Mouse (Mus musculus) left cerebral cortex, adult 6 months (tissue): ENCODE data around the gene Ormdl2. TPM values are rescaled to one million over a fixed set of nuclear protein-coding genes. Genes with fewer than 3 reads are reported as not detected.

ENCODE experiments used
- long read RNA-seq, 2 experiments: library from polyadenylated mRNA; unstranded; transcript quantifications; one replicate each; pipeline ENCODE4 v2.0.0; 2019 to 2020
- polyA plus RNA-seq: library from polyadenylated mRNA; unstranded; fragments of <200 nt; fragmentation: Nextera tagmentation; gene quantifications from 2 replicates; pipeline ENCODE4 v1.2.3, GENCODE M21; 2021

Ormdl2 gene
- 21.7 and 22.4 TPM in 2 replicates for polyA plus RNA-seq
- long read RNA-seq, experiment 1, transcript Ormdl2-201 (4 exons, 1,573 nt): major isoform, 13 of 31 reads
- long read RNA-seq, experiment 1, transcript Ormdl2-204 (4 exons, 724 nt): minor isoform, 9 of 31 reads
- long read RNA-seq, experiment 1, partial matches to known transcripts: 1 of 31 reads
- long read RNA-seq, experiment 1, other reads (novel, unspliced or antisense): 5 of 31 reads
- long read RNA-seq, experiment 2, transcript Ormdl2-204 (4 exons, 724 nt): major isoform, 13 of 26 reads
- long read RNA-seq, experiment 2, transcript Ormdl2-201 (4 exons, 1,573 nt): minor isoform, 10 of 26 reads
- long read RNA-seq, experiment 2, partial matches to known transcripts: 1 of 26 reads
- long read RNA-seq, experiment 2, other reads (novel, unspliced or antisense): 1 of 26 reads

DNA sequence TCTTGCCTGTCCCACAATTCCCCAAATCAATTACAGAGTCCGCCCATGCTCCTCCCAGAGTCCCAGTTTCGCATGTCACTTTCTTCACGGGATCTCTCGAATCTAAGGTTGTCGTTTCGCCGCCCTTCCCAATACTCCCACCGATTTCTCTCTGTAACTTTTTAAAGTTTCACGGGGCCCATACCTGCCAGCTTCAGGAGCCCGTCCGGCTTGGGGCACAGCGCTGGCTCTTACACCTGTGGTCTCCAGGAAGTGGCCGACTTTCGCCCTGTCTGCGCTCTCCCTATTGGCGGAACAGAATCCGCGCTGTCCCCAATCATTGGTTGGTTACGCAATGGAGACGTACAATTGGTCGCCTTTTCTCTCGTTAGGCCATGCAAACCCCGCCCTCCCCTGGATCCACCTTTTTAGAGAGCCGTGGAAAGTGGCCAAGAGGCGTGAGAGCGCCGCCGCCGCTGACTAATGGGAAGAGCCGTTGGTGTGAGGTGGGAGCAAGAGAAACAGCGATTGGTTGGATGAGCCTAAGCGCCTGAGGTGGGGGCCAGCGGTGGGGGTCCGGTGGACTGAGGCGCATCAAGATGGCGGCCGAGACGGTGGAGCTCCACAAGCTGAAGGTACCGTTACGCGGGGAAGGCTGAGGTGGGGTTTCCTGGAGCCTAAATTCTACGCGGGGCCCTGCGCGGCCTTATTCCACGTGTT is at the start of gene Ormdl2:
Gene Ormdl2, minus strand, starts transcription at position 288 of the 699 bp plus-strand sequence.

DNA sequence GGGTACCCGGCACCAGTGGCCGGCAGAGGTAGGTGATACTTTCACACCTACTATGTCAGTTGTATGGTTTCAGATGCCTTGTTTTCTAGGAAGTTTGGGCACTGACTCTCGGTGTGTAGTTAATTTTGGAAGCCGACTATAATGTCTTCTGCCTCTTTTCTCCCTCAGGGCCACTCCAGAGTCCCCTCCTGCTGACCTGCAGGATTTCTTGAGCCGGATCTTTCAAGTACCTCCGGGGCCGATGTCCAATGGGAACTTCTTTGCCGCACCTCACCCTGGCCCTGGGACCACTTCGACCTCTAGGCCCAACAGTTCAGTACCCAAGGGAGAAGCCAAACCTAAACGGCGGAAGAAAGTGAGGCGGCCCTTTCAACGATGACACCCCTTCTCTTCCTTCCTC is 4.4 kb downstream of the Ormdl2 start, which contains the start of gene Sarnp:
Gene Sarnp, plus strand, starts transcription at position 301 of the 400 bp plus-strand sequence.

DNA sequence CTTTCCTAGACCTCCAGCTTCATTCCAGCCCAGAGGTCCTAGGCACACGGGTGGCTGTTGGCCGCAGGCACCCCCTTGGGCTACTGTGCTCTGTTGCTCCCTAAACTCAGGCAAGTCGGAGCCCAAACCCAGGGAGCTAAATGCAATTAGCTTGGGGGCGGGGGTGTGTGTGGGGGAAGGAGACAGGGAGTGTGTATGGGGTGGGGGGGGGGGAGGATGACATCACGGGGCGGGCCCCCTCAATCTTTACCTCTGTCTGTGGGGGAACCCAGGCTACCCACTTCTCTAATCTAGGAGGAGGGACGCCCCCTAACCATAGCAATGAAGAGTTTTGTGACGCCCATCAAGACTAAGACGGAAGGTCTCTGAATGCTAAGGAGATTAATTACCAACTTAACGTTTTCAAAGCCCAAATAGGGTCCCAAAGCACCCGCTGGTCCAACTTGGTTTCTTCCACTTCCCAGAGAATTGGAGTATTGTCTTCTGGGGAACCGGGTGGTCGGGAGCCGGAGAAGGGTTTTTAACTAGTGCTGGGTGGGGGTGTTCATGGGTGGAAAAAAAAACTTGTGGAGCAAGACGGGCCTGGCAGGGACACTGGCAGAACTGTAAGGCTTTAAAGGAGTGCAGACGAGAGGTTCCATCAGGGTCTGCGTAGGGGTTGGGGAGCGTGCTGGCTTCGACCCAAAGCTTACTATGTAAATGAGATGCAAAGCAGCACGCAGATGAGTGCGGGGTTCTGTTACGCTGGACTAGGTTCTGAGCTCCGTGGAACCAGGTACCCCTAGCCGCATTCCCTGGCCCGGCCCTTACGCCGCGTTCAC is 17.0 kb downstream of the Ormdl2 start, which contains the start of gene Tmem198b:
Gene Tmem198b, minus strand, starts transcription at position 100 of the 821 bp plus-strand sequence.

DNA sequence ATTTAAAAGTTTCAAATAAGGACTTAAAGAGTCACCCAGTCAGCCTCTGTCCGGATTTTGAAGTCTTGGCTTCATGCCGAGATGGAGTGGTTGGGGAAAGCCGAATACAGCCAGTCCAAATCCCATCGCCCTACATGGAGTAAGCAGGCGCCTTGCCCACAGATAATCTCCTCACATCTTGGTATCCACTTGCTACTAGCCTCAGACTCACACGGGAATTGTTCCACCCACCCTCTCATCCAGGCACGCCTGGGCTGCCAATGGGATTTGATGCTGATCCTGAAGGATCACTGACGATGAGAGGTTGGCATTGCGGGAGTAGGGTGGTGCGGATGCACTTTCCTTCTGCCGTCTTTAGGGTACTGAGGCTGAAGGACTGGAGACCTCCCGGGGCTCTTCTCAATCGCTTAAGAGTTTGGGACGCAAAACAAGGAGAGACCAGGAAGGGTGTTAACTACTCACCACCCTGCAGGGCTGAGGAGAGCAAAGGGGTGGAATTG is 17.6 kb downstream of the Ormdl2 start, which contains the start of gene Dnajc14:
Gene Dnajc14, plus strand, starts transcription at position 292 of the 500 bp plus-strand sequence.

DNA sequence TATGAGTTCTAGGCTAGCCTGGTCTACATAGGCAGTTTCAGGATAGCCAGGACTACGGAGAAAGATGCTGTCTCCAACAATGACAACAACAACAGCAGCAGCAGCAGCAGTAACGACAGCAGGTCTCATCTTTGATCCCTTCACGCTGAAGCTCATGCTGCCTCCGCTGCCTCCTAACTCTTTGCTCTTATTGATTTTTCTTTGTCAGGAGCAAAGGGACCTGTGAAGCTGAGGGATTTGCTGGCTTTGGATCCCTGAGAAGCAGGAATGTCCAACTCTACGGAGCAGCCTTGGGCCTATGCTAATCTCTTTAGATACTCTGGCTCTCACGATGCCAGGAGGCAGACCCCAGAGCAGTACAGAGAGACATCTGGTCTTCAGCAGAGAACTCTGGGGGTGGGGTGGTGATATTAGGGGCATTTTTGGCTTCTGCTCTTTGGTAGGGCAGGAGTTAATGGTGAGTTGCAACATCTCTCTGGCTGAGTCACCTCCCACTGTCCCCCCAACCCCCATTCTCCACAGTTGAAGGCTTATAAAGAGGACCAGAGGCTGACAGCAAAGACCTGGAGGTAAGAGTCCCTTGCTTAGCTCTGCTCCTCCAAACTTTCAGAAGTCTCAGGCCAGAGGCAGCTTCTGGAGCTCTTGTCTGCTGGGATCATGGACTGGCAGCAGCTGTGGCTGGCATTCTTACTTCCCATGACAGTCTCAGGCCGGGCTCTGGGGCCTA is 30.9 kb downstream of the Ormdl2 start, which contains the start of gene Mmp19:
Gene Mmp19, plus strand, starts transcription at position 513 of the 727 bp plus-strand sequence.

Other genes with a start within 250 kb of the Ormdl2 start
- gene Erbb3, start 232.0 kb downstream of the Ormdl2 start, polyA plus RNA-seq: 1.4 and 1.7 TPM in 2 replicates
- 1,144 and 1,161 TPM in 2 replicates for gene Rps26, start 194.9 kb downstream of the Ormdl2 start, polyA plus RNA-seq
- gene Ikzf4, start 175.7 kb downstream of the Ormdl2 start, polyA plus RNA-seq: 3.2 and 6.0 TPM in 2 replicates
- gene Suox, start 147.6 kb downstream of the Ormdl2 start, polyA plus RNA-seq: 7.3 and 7.4 TPM in 2 replicates
- 45.1 and 76.1 TPM in 2 replicates for gene Rab5b, start 125.4 kb downstream of the Ormdl2 start, polyA plus RNA-seq
- gene Pmel, start 117.5 kb downstream of the Ormdl2 start, polyA plus RNA-seq: 0.31 and 0.96 TPM in 2 replicates
- 1.3 TPM in 2 replicates for gene Cdk2, start 116.6 kb downstream of the Ormdl2 start, polyA plus RNA-seq
- 4.4 and 4.6 TPM in 2 replicates for gene Dgka, start 76.8 kb downstream of the Ormdl2 start, polyA plus RNA-seq
- gene Pym1, start 73.8 kb downstream of the Ormdl2 start, polyA plus RNA-seq: 6.4 and 11.2 TPM in 2 replicates
- 0.12 and 0.13 TPM in 2 replicates for gene Mmp19, start 30.7 kb downstream of the Ormdl2 start, polyA plus RNA-seq
- 16.9 and 25.3 TPM in 2 replicates for gene Dnajc14, start 17.6 kb downstream of the Ormdl2 start, polyA plus RNA-seq
- gene Tmem198b, start 17.3 kb downstream of the Ormdl2 start, polyA plus RNA-seq: 3.4 and 3.7 TPM in 2 replicates
- gene Sarnp, start 4.3 kb downstream of the Ormdl2 start, polyA plus RNA-seq: 113 and 124 TPM in 2 replicates
- 2.9 and 4.7 TPM in 2 replicates for gene Gdf11, start 70.1 kb upstream of the Ormdl2 start, polyA plus RNA-seq
- gene Cd63, start 79.3 kb upstream of the Ormdl2 start, polyA plus RNA-seq: 156 and 164 TPM in 2 replicates
- 7.4 and 8.4 TPM in 2 replicates for gene Rdh5, start 101.2 kb upstream of the Ormdl2 start, polyA plus RNA-seq
- 336 and 357 TPM in 2 replicates for gene Bloc1s1, start 102.4 kb upstream of the Ormdl2 start, polyA plus RNA-seq
- 2.2 and 2.5 TPM in 2 replicates for gene Itga7, start 112.2 kb upstream of the Ormdl2 start, polyA plus RNA-seq
- not detected in 2 replicates for gene Mettl7b, start 139.3 kb upstream of the Ormdl2 start, polyA plus RNA-seq
- gene Olfr9, start 167.8 kb upstream of the Ormdl2 start, polyA plus RNA-seq: not detected in 2 replicates
- not detected in 2 replicates for gene Olfr763, start 189.1 kb upstream of the Ormdl2 start, polyA plus RNA-seq
- gene Olfr764-ps1, start 218.3 kb upstream of the Ormdl2 start, polyA plus RNA-seq: not detected in 2 replicates
- gene Olfr765, start 228.4 kb upstream of the Ormdl2 start, polyA plus RNA-seq: not detected in 2 replicates
- gene Olfr766-ps1, start 247.3 kb upstream of the Ormdl2 start, polyA plus RNA-seq: not detected in 2 replicates